27 mouse cellular contexts compared by ENCODE assay signal in genomic region chr12:83211146-83211822, GRCm38 (mm10).
DNase-seq lines count a peak whose midpoint lies in the region; ATAC-seq and TF ChIP-seq lines count a peak whose summit lies in the region.
"Had no signal": no experiment of that assay in that cellular context is flagged by ENCODE, and none has a peak within 500 bp of the region (broad histone marks: within the 10 kb centered on the region; RNA-seq: fewer than 3 reads in every experiment).

No protein-coding gene starts in this region.

- peak in 1 of 2 experiments; percentile 46 for DNase-seq in cerebellum, adult 2 months
- no peak for DNase-seq in cerebellum, adult 11-12 months
- DNase-seq in forebrain, embryonic 11.5 days (ENCODE audit: low spot score), result peak; percentile 45
- peak; percentile 88 for DNase-seq in R1 (ENCODE audit: low read depth, low spot score)
- no peak for DNase-seq in layer of hippocampus, postnatal 36 days
- DNase-seq: adrenal gland, postnatal 14 days; embryo, embryonic 11 days; kidney, adult 18-20 months; kidney, postnatal 10 days; layer of hippocampus, adult 9-11 months; right cerebral cortex, postnatal 4 days; thymus, adult 18-20 months; thymus, postnatal 25 days had no signal

- no peak overlapping the region for H3K9ac ChIP-seq in forebrain, embryonic 11.5 days (ENCODE audit: low read length)
- no peak overlapping the region for H3K9ac ChIP-seq in forebrain, embryonic 12.5 days
- no peak overlapping the region for H3K9ac ChIP-seq in kidney, embryonic 14.5 days (ENCODE audit: low read depth, low read length)
- H3K9ac ChIP-seq in kidney, embryonic 16.5 days (replicated peaks; ENCODE audit: low read length), result no peak overlapping the region
- H3K9ac ChIP-seq: embryonic facial prominence, embryonic 12.5 days; limb, embryonic 13.5 days; lung, embryonic 15.5 days; neural tube, embryonic 12.5 days had no signal

- ATAC-seq in forebrain, embryonic 11.5 days (replicated peaks; ENCODE audit: low FRiP score), result no peak
- no peak for ATAC-seq in forebrain, embryonic 12.5 days (ENCODE audit: low FRiP score)
- ATAC-seq in kidney, embryonic 14.5 days (ENCODE audit: low FRiP score, low TSS enrichment), result no peak
- no peak for ATAC-seq in kidney, embryonic 16.5 days (ENCODE audit: low FRiP score, low TSS enrichment)
- ATAC-seq: forebrain, embryonic 16.5 days; hindbrain, embryonic 16.5 days had no signal

- peaks cover 62% of the 10 kb centered on the region for H3K4me1 ChIP-seq in cerebellum, adult 2 months (ENCODE audit: control insufficient read depth, insufficient read depth, low read length)
- peaks cover 5% of the 10 kb centered on the region; the same call in 1 of the 2 replicates for H3K4me1 ChIP-seq in forebrain, embryonic 11.5 days (replicated peaks; ENCODE audit: control insufficient read depth, insufficient read depth, low read length)
- H3K4me1 ChIP-seq in forebrain, embryonic 12.5 days, result peaks cover 29% of the 10 kb centered on the region
- peaks cover 33% of the 10 kb centered on the region for H3K4me1 ChIP-seq in kidney, embryonic 14.5 days (ENCODE audit: control insufficient read depth, insufficient read depth, low read length)
- peaks cover 26% of the 10 kb centered on the region for H3K4me1 ChIP-seq in kidney, embryonic 16.5 days (ENCODE audit: insufficient read depth, low read length)
- H3K4me1 ChIP-seq: lung, embryonic 15.5 days had no signal

- no peak for TF ChIP-seq POLR2A in cerebellum, adult 2 months (IDR thresholded peaks at IDR 0.05; ENCODE audit: borderline replicate concordance, insufficient read depth, low read length)

- H3K36me3 ChIP-seq in forebrain, embryonic 11.5 days (ENCODE audit: control insufficient read depth, insufficient read depth, low read length), result no peaks in the 10 kb centered on the region
- H3K36me3 ChIP-seq in forebrain, embryonic 12.5 days (replicated peaks), result no peaks in the 10 kb centered on the region
- no peaks in the 10 kb centered on the region for H3K36me3 ChIP-seq in kidney, embryonic 14.5 days (ENCODE audit: control insufficient read depth, insufficient read depth, low read length)
- no peaks in the 10 kb centered on the region for H3K36me3 ChIP-seq in kidney, embryonic 16.5 days (ENCODE audit: insufficient read depth, low read length)
- H3K36me3 ChIP-seq: embryonic facial prominence, embryonic 12.5 days; limb, embryonic 13.5 days; lung, embryonic 15.5 days; midbrain, embryonic 10.5 days; neural tube, embryonic 12.5 days had no signal

- WGBS in cerebellum, adult 2 months, result 69% methylated on average over 7 of the region's 7 CpGs
- 76% methylated on average over 7 of the region's 7 CpGs for WGBS in forebrain, embryonic 11.5 days
- WGBS in forebrain, embryonic 12.5 days, result 79% methylated on average over 7 of the region's 7 CpGs
- 71% methylated on average over 7 of the region's 7 CpGs for WGBS in kidney, embryonic 14.5 days
- 74% methylated on average over 7 of the region's 7 CpGs for WGBS in kidney, embryonic 16.5 days

- H3K4me3 ChIP-seq in cerebellum, adult 2 months (replicated peaks; ENCODE audit: insufficient read depth, low read depth, low read length), result no peak overlapping the region
- H3K4me3 ChIP-seq in forebrain, embryonic 11.5 days (ENCODE audit: low read depth, low read length), result no peak overlapping the region
- H3K4me3 ChIP-seq in forebrain, embryonic 12.5 days (replicated peaks), result no peak overlapping the region
- no peak overlapping the region for H3K4me3 ChIP-seq in kidney, embryonic 14.5 days (ENCODE audit: low read length)
- no peak overlapping the region for H3K4me3 ChIP-seq in kidney, embryonic 16.5 days (ENCODE audit: low read length)
- H3K4me3 ChIP-seq: embryonic facial prominence, embryonic 12.5 days; limb, embryonic 13.5 days; lung, embryonic 15.5 days; midbrain, embryonic 10.5 days; myocyte; neural tube, embryonic 12.5 days had no signal

- no peaks in the 10 kb centered on the region for H3K27me3 ChIP-seq in cerebellum, adult 2 months (ENCODE audit: control insufficient read depth, insufficient read depth, low read length)
- no peaks in the 10 kb centered on the region for H3K27me3 ChIP-seq in forebrain, embryonic 11.5 days (ENCODE audit: control insufficient read depth, insufficient read depth, low read length)
- no peaks in the 10 kb centered on the region for H3K27me3 ChIP-seq in forebrain, embryonic 12.5 days
- H3K27me3 ChIP-seq in kidney, embryonic 14.5 days (ENCODE audit: control insufficient read depth, insufficient read depth, low read length), result no peaks in the 10 kb centered on the region
- no peaks in the 10 kb centered on the region for H3K27me3 ChIP-seq in kidney, embryonic 16.5 days (ENCODE audit: insufficient read depth, low read length)
- H3K27me3 ChIP-seq: CH12.LX; embryonic facial prominence, embryonic 12.5 days; lung, embryonic 15.5 days; neural tube, embryonic 12.5 days had no signal

- H3K27ac ChIP-seq in cerebellum, adult 2 months (ENCODE audit: insufficient read depth, low read length), result peak overlapping the region; percentile 87
- H3K27ac ChIP-seq in forebrain, embryonic 11.5 days (ENCODE audit: low read depth, low read length), result no peak overlapping the region
- no peak overlapping the region for H3K27ac ChIP-seq in forebrain, embryonic 12.5 days
- H3K27ac ChIP-seq in kidney, embryonic 14.5 days (ENCODE audit: low read depth, low read length), result 0 out of 2 replicates have a peak overlapping the region, but pooled peaks have one; percentile 47
- no peak overlapping the region for H3K27ac ChIP-seq in kidney, embryonic 16.5 days (ENCODE audit: low read length)
- H3K27ac ChIP-seq: embryonic facial prominence, embryonic 12.5 days; lung, embryonic 15.5 days; neural tube, embryonic 12.5 days; stomach, postnatal 0 days had no signal

- no peak for TF ChIP-seq CTCF in cerebellum, adult 2 months (IDR thresholded peaks at IDR 0.05; ENCODE audit: borderline replicate concordance, insufficient read depth, low read depth, low read length)

- no peak overlapping the region for H3K4me2 ChIP-seq in forebrain, embryonic 11.5 days (ENCODE audit: low read depth, low read length, severe bottlenecking)
- H3K4me2 ChIP-seq in forebrain, embryonic 12.5 days, result no peak overlapping the region
- H3K4me2 ChIP-seq in kidney, embryonic 14.5 days (replicated peaks; ENCODE audit: low read depth, low read length), result no peak overlapping the region
- H3K4me2 ChIP-seq in kidney, embryonic 16.5 days (replicated peaks; ENCODE audit: low read depth, low read length), result no peak overlapping the region
- H3K4me2 ChIP-seq: embryonic facial prominence, embryonic 12.5 days; limb, embryonic 13.5 days; liver, embryonic 11.5 days; lung, embryonic 15.5 days; neural tube, embryonic 12.5 days had no signal

- no peaks in the 10 kb centered on the region for H3K9me3 ChIP-seq in forebrain, embryonic 11.5 days (ENCODE audit: control insufficient read depth, low read length)
- H3K9me3 ChIP-seq in forebrain, embryonic 12.5 days, result no peaks in the 10 kb centered on the region
- H3K9me3 ChIP-seq in kidney, embryonic 14.5 days (ENCODE audit: control insufficient read depth, low read length), result no peaks in the 10 kb centered on the region
- no peaks in the 10 kb centered on the region for H3K9me3 ChIP-seq in kidney, embryonic 16.5 days (ENCODE audit: low read length)
- H3K9me3 ChIP-seq: embryonic facial prominence, embryonic 12.5 days; limb, embryonic 13.5 days; lung, embryonic 15.5 days; midbrain, embryonic 10.5 days; neural tube, embryonic 12.5 days had no signal

Comparison
In these comparisons a context has a peak if more than half of its experiments do, and no peak if none do; other contexts are left out.
1. H3K27ac ChIP-seq: peak in cerebellum, adult 2 months (single experiment) and kidney, embryonic 14.5 days (single experiment); none in forebrain, embryonic 11.5 days (single experiment), forebrain, embryonic 12.5 days (single experiment) and kidney, embryonic 16.5 days (single experiment).
2. DNase-seq: peak in forebrain, embryonic 11.5 days (single experiment) and R1 (single experiment); none in cerebellum, adult 11-12 months (single experiment) and layer of hippocampus, postnatal 36 days (0 of 2).